Mouse (Mus musculus) CH12.LX (cell line): Measurements from ENCODE around the gene Nuak2.

ENCODE experiments used
- CHD2 ChIP-seq: IDR thresholded peaks from 2 replicates; pipeline ENCODE4 v1.6.1; 2011; ENCODE audit warnings: low read length, improper control_type of control experiment
- CTCF ChIP-seq, 2 experiments: IDR thresholded peaks in 1 of 2; conservative IDR thresholded peaks in 1 of 2; 2 replicates each; pipeline ENCODE4 v1.5.1; 2011 to 2012; ENCODE audit warnings: low read depth in 2 of 2, low read length in 2 of 2, improper control_type of control experiment in 1 of 2, inconsistent platforms in 1 of 2, mild to moderate bottlenecking in 1 of 2, moderate library complexity in 1 of 2
- ELF1 ChIP-seq: IDR thresholded peaks from 2 replicates; pipeline ENCODE4 v1.6.1; 2014; ENCODE audit warnings: low read depth, mild to moderate bottlenecking, inconsistent platforms, low read length, improper control_type of control experiment
- EP300 ChIP-seq: IDR thresholded peaks from 2 replicates; pipeline ENCODE4 v1.6.1; 2011; ENCODE audit warnings: low read length, improper control_type of control experiment
- IRF4 ChIP-seq: IDR thresholded peaks from 2 replicates; pipeline ENCODE4 v1.6.1; 2014; ENCODE audit warnings: low read depth, mild to moderate bottlenecking, inconsistent platforms, low read length, improper control_type of control experiment
- MAX ChIP-seq: IDR thresholded peaks from 2 replicates; pipeline ENCODE4 v1.6.1; 2011; ENCODE audit warnings: low read length, improper control_type of control experiment
- NRF1 ChIP-seq: IDR thresholded peaks from 2 replicates; pipeline ENCODE4 v1.6.1; 2014; ENCODE audit warnings: low read depth, mild to moderate bottlenecking, inconsistent platforms, low read length, improper control_type of control experiment, moderate library complexity
- POLR2A ChIP-seq: IDR thresholded peaks from 2 replicates; pipeline ENCODE4 v1.6.1; 2011; ENCODE audit warnings: low read depth, mild to moderate bottlenecking, improper control_type of control experiment, low read length
- RAD21 ChIP-seq: IDR thresholded peaks from 2 replicates; pipeline ENCODE4 v1.6.1; 2011; ENCODE audit warnings: low read depth, mild to moderate bottlenecking, low read length, improper control_type of control experiment, moderate library complexity
- RCOR1 ChIP-seq: conservative IDR thresholded peaks from 2 replicates; pipeline ENCODE4 v1.6.1; 2012; ENCODE audit warnings: low read depth, mild to moderate bottlenecking, inconsistent platforms, low read length, improper control_type of control experiment
- SIN3A ChIP-seq: IDR thresholded peaks from 2 replicates; pipeline ENCODE4 v1.6.1; 2012; ENCODE audit warnings: low read length, improper control_type of control experiment, inconsistent platforms
- ZKSCAN1 ChIP-seq: IDR thresholded peaks from 2 replicates; pipeline ENCODE4 v1.6.1; 2012; ENCODE audit warnings: low read depth, inconsistent platforms, low read length, improper control_type of control experiment, borderline replicate concordance

GRCm38 (mm10) chr1:132338027-132338660, 22.2 kb downstream of the Nuak2 start:
- TF ChIP-seq SIN3A: no peak
- TF ChIP-seq RCOR1: no peak
- no peak for TF ChIP-seq CTCF (conservative IDR thresholded peaks at IDR 0.05 in 1 of 2, IDR thresholded peaks at IDR 0.05 in 1 of 2; ENCODE audit: low read depth in 2 of 2, low read length in 2 of 2)
- no peak for TF ChIP-seq ELF1
- TF ChIP-seq EP300: no peak
- no peak for TF ChIP-seq NRF1
- TF ChIP-seq IRF4: no peak
- TF ChIP-seq RAD21: no peak
- no peak for TF ChIP-seq ZKSCAN1
- TF ChIP-seq CHD2: no peak
- no peak for TF ChIP-seq MAX
- TF ChIP-seq POLR2A: no peak
